Mouse (Mus musculus) kidney, adult 2 months (tissue): ENCODE measurements around the gene Pax6.

Source experiments
- CTCF ChIP-seq: fragments of 200-500 bp; conservative IDR thresholded peaks from 2 replicates; pipeline ENCODE4 v1.5.1; 2011; ENCODE audit warnings: low read depth, mild to moderate bottlenecking, control low read depth, low read length, moderate library complexity, mixed read lengths; ENCODE audit not compliant: insufficient read depth, insufficient read length
- POLR2A ChIP-seq: fragments of 200-500 bp; IDR thresholded peaks from one replicate; pipeline ENCODE4 v1.6.1; 2011; ENCODE audit warnings: low read depth, low read length, control low read depth

DNA sequence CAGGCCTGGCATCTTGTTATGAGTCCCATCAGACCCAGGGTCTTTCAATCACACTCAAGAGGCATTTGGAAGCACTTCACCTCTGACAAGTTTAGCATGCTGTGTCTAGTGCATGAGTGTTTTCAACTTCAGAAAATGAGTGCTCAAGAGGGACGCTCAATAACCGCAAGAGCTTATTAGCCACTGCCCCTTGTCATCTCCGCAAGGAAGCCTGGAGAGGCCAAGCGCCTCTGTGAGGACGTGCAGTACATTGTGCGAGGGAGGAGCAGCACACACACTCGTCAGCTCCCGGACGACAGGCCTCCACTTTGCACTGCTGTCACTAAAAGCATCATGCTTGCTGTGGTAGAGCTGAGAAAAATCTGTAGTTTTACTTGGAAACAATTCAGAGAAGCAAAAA, 58.0 kb downstream of the Pax6 start:
- no peak for TF ChIP-seq POLR2A
- TF ChIP-seq CTCF, result no peak
